Mouse (Mus musculus) left cerebral cortex, adult 18-20 months (tissue): Measurements from ENCODE around the gene Sox13. TPM values are rescaled to one million over a fixed set of nuclear protein-coding genes. Genes with fewer than 3 reads are reported as not detected.
A peak's percentile ranks its signal among the peaks of the same experiment; 100 is the strongest.

Experiments used
- DNase-seq, 2 experiments: peaks; one replicate each; pipeline ENCODE4 v3.0.0; 2021 to 2022; ENCODE audit warnings: low spot score in 2 of 2, mixed read lengths in 1 of 2
- long read RNA-seq, 2 experiments: library from polyadenylated mRNA; stranded (forward); transcript quantifications; one replicate each; pipeline ENCODE4 v2.0.0; 2021
- total RNA-seq, 2 experiments: library from RNA; stranded (reverse); gene quantifications; 2 replicates each; pipeline ENCODE4 v1.2.3; 2021

Sox13 gene
- total RNA-seq, result 10 to 100 TPM in 1 of 2 experiments, 1 to 10 TPM in 1; 9.2 to 11.9 TPM
- long read RNA-seq, experiment 1, partial matches to known transcripts, result 3 of 6 reads
- long read RNA-seq, experiment 1, other reads (novel, unspliced or antisense), result 1 of 6 reads
- long read RNA-seq, experiment 2, partial matches to known transcripts, result 1 of 2 reads
- long read RNA-seq, experiment 2, other reads (novel, unspliced or antisense), result 1 of 2 reads

- peak; percentile 21 to 27 for DNase-seq
These were observed at the start of gene Sox13 for GRCm38 (mm10) chr1:133423543-133424480. TSS of gene Sox13 (minus strand) at chr1:133424377.

GRCm38 (mm10) chr1:133471556-133471955 lies 47.4 kb upstream of the Sox13 start:
- no peak for DNase-seq

- no peak for DNase-seq
These were observed 46.9 kb upstream of the Sox13 start for GRCm38 (mm10) chr1:133471086-133471485.

GRCm38 (mm10) chr1:133470242-133471025 lies 46.3 kb upstream of the Sox13 start:
- DNase-seq, result no peak

- DNase-seq, result no peak
These were observed 45.0 kb upstream of the Sox13 start for GRCm38 (mm10) chr1:133469213-133469612.

- DNase-seq, result no peak
These were observed 44.6 kb upstream of the Sox13 start for GRCm38 (mm10) chr1:133468751-133469150.

- DNase-seq, result no peak
These were observed 43.7 kb upstream of the Sox13 start for GRCm38 (mm10) chr1:133467905-133468304.

GRCm38 (mm10) chr1:133463138-133463537 lies 39.0 kb upstream of the Sox13 start:
- no peak for DNase-seq

- no peak for DNase-seq
These were observed 36.8 kb upstream of the Sox13 start for GRCm38 (mm10) chr1:133460996-133461395.

- no peak for DNase-seq
These were observed 31.9 kb upstream of the Sox13 start for GRCm38 (mm10) chr1:133456097-133456496.

- no peak for DNase-seq
These were observed 28.5 kb upstream of the Sox13 start for GRCm38 (mm10) chr1:133452564-133453165.

GRCm38 (mm10) chr1:133451869-133452563 lies 27.8 kb upstream of the Sox13 start:
- no peak for DNase-seq

GRCm38 (mm10) chr1:133451025-133451424 lies 26.8 kb upstream of the Sox13 start:
- no peak for DNase-seq

- no peak for DNase-seq
These were observed 24.3 kb upstream of the Sox13 start for GRCm38 (mm10) chr1:133448351-133448931.

GRCm38 (mm10) chr1:133446291-133446690 lies 22.1 kb upstream of the Sox13 start:
- no peak for DNase-seq

- DNase-seq, result no peak
These were observed 20.1 kb upstream of the Sox13 start for GRCm38 (mm10) chr1:133444315-133444714.

GRCm38 (mm10) chr1:133437916-133438683 lies 13.9 kb upstream of the Sox13 start:
- DNase-seq, result no peak

- no peak for DNase-seq
These were observed 10.6 kb upstream of the Sox13 start for GRCm38 (mm10) chr1:133434756-133435112.

GRCm38 (mm10) chr1:133434018-133434755 lies 10.0 kb upstream of the Sox13 start:
- peak in 1 of 2 experiments; percentile 25 for DNase-seq
